Mouse (Mus musculus) hindbrain, embryonic 14.5 days (tissue): ENCODE measurements at regions not wholly inside any gene's neighbourhood (a gene's known extent, or its start where the extent isn't known, plus 50 kb on each side); places are given as distances from the start of the nearest gene placed in this dataset. TPM values are rescaled to one million over a fixed set of nuclear protein-coding genes. Genes with fewer than 3 reads are reported as not detected.

Experiments
- ATAC-seq: fragments of 200-750 bp; cut with Nextera tagmentation; 2 replicates; pipeline ENCODE4 v1.8.0; 2017; ENCODE audit warnings: moderate number of reproducible peaks, mild to moderate bottlenecking, moderate TSS enrichment, moderate library complexity; ENCODE audit not compliant: low FRiP score
- DNase-seq: peaks from one replicate; pipeline ENCODE4 v3.0.0-alpha.2; 2015; ENCODE audit warnings: low spot score
- H3K27ac ChIP-seq: fragments of 300-500 bp; sonication (generic); 2 replicates; pipeline ENCODE4 v1.5.1; 2014; ENCODE audit warnings: mild to moderate bottlenecking, moderate library complexity
- H3K27me3 ChIP-seq: fragments of 300-500 bp; sonication (generic); 2 replicates; pipeline ENCODE4 v1.6.1; 2014; ENCODE audit warnings: mild to moderate bottlenecking, low read length, mixed read lengths; ENCODE audit not compliant: control insufficient read depth, insufficient read depth
- H3K36me3 ChIP-seq: fragments of 300-500 bp; sonication (generic); replicated peaks from 2 replicates; pipeline ENCODE4 v1.6.1; 2014; ENCODE audit not compliant: control insufficient read depth, insufficient read depth
- H3K4me1 ChIP-seq: fragments of 300-500 bp; sonication (generic); replicated peaks from 2 replicates; pipeline ENCODE4 v1.6.1; 2014; ENCODE audit warnings: antibody characterized with exemption, low read length, mixed read lengths; ENCODE audit not compliant: control insufficient read depth, insufficient read depth
- H3K4me2 ChIP-seq: fragments of 300-500 bp; sonication (generic); replicated peaks from 2 replicates; pipeline ENCODE4 v1.6.1; 2014; ENCODE audit warnings: mild to moderate bottlenecking, moderate library complexity
- H3K4me3 ChIP-seq: fragments of 300-500 bp; sonication (generic); replicated peaks from 2 replicates; pipeline ENCODE4 v1.5.1; 2014; ENCODE audit warnings: mild to moderate bottlenecking, low read length
- H3K9ac ChIP-seq: fragments of 300-500 bp; sonication (generic); 2 replicates; pipeline ENCODE4 v1.6.1; 2014
- H3K9me3 ChIP-seq: fragments of 300-500 bp; sonication (generic); 2 replicates; pipeline ENCODE4 v1.6.1; 2016; ENCODE audit warnings: low read length; ENCODE audit not compliant: control insufficient read depth
- WGBS: fragments of 180-500 bp; shearing (Covaris S2); extraction: QIAGEN DNeasy Blood & Tissue Kit; methylation state at CpG from one replicate; pipeline ENCODE4 v1.1.7; 2014; 5-methylcytosine and 5-hydroxymethylcytosine counted together
- microRNA-seq: library from miRNA; unstranded; fragments of <30 nt; microRNA quantifications from one replicate; pipeline ENCODE4, GENCODE M21; 2016

DNA sequence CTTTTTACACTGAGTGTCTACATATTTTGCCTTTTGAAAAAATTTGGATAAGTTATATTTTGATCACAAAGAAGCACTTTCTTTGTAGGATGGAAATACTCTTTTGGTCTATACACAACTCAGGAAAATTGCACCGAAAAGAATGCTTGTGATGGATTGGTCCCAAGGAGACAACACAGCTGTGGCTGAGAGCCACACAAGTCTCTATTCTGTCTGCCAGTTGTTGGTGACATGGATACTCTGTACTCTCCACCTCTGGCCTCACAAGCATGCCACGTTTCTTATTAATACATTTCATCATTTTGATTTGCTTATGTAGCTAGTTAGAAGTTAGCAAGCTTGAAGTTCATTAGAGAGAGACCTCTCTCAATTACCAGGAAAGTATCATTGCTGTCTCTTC, 53.7 kb upstream of the Ankrd50 start:
- no peak for ATAC-seq
- WGBS, result 74% methylated on average over 2 of the region's 2 CpGs

GRCm38 (mm10) chr3:38537770-38538169, 53.1 kb upstream of the Ankrd50 start:
- no peaks in the 10 kb centered on the region for H3K27me3 ChIP-seq
- no peaks in the 10 kb centered on the region for H3K36me3 ChIP-seq
- ATAC-seq (no peak), DNase-seq (no peak)
- no peaks in the 10 kb centered on the region for H3K4me1 ChIP-seq
- no peak overlapping the region for H3K4me3 ChIP-seq
- H3K9me3 ChIP-seq, result no peaks in the 10 kb centered on the region
- H3K9ac ChIP-seq, result no peak overlapping the region
- no peak overlapping the region for H3K27ac ChIP-seq
- no peak overlapping the region for H3K4me2 ChIP-seq

More for the DNA sequence above, 53.7 kb upstream of the Ankrd50 start:
- Histone ChIP-seq H3K4me2 (no peak overlapping the region), H3K4me1 (no peaks in the 10 kb centered on the region), H3K36me3 (no peaks in the 10 kb centered on the region), H3K27me3 (no peaks in the 10 kb centered on the region), H3K4me3 (no peak overlapping the region), H3K27ac (no peak overlapping the region), H3K9ac (no peak overlapping the region), H3K9me3 (no peaks in the 10 kb centered on the region)
- no peak for DNase-seq

Small RNA genes lying in the stretch of these regions (microRNA-seq; reads per million reads assigned to microRNA genes)
- gene Gm24462, result not detected
